25 mouse cellular contexts compared by ENCODE assay signal in the genomic region with DNA sequence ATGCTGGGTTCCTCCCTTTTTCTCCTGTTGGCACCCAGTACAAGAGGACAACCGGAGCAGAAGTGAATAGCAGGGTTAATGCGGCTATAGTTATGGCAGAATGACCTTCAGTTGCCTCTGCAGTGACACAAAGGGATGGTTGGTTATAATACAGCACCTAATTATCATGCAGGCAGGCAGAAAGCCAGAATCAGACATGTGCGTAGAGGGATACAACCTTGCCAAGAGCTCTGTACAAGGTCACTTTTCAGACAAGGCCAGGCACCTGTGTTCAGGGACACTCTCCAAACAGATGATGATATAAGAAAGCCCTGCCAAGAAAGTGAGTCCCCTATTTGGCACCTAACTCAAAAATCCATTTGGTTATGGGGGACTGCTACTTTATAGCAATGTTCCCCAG.
DNase-seq lines count a peak whose midpoint lies in the region; ATAC-seq and TF ChIP-seq lines count a peak whose summit lies in the region.
"Had no signal": no experiment of that assay in that cellular context is flagged by ENCODE, and none has a peak within 500 bp of the region (broad histone marks: within the 10 kb centered on the region; RNA-seq: fewer than 3 reads in every experiment).

No protein-coding gene starts in this region.

- no peak overlapping the region for H3K27ac ChIP-seq in midbrain, postnatal 0 days (ENCODE audit: low read depth, low read length)
- H3K27ac ChIP-seq in midbrain, embryonic 14.5 days (replicated peaks; ENCODE audit: low read depth, low read length), result no peak overlapping the region
- H3K27ac ChIP-seq: forebrain, embryonic 13.5 days; gastrocnemius, adult 2 months; heart, embryonic 10.5 days; hindbrain, embryonic 14.5 days; layer of hippocampus, adult 2 months; limb, embryonic 15.5 days; liver, embryonic 15.5 days; lung, embryonic 15.5 days had no signal

- no peaks in the 10 kb centered on the region for H3K36me3 ChIP-seq in midbrain, postnatal 0 days (ENCODE audit: insufficient read depth, low read length)
- no peaks in the 10 kb centered on the region for H3K36me3 ChIP-seq in midbrain, embryonic 14.5 days (ENCODE audit: control insufficient read depth, insufficient read depth, low read length)
- H3K36me3 ChIP-seq: heart, embryonic 10.5 days; limb, embryonic 15.5 days; liver, embryonic 15.5 days; lung, embryonic 15.5 days had no signal

- H3K27me3 ChIP-seq in midbrain, postnatal 0 days (ENCODE audit: insufficient read depth, low read length), result no peaks in the 10 kb centered on the region
- no peaks in the 10 kb centered on the region for H3K27me3 ChIP-seq in midbrain, embryonic 14.5 days (ENCODE audit: control insufficient read depth, insufficient read depth, low read length)
- H3K27me3 ChIP-seq: forebrain, embryonic 13.5 days; limb, embryonic 15.5 days; liver, embryonic 15.5 days; lung, embryonic 15.5 days; megakaryocyte, embryonic 14.5 days had no signal

- H3K9ac ChIP-seq in midbrain, postnatal 0 days (replicated peaks; ENCODE audit: low read length, poor library complexity, severe bottlenecking), result no peak overlapping the region
- no peak overlapping the region for H3K9ac ChIP-seq in midbrain, embryonic 14.5 days (replicated peaks; ENCODE audit: low read length)
- H3K9ac ChIP-seq: forebrain, embryonic 13.5 days; hindbrain, embryonic 14.5 days; limb, embryonic 15.5 days; liver, embryonic 15.5 days; lung, embryonic 15.5 days had no signal

- no peaks in the 10 kb centered on the region for H3K9me3 ChIP-seq in midbrain, postnatal 0 days (ENCODE audit: low read length)
- no peaks in the 10 kb centered on the region for H3K9me3 ChIP-seq in midbrain, embryonic 14.5 days (ENCODE audit: control insufficient read depth, low read length)
- H3K9me3 ChIP-seq: forebrain, embryonic 13.5 days; heart, embryonic 10.5 days; limb, embryonic 15.5 days; liver, embryonic 15.5 days; lung, embryonic 15.5 days; megakaryocyte, embryonic 14.5 days had no signal

- peak; percentile 36 to 77 for DNase-seq in adrenal gland, adult (ENCODE audit: inconsistent age in 2 of 2, low spot score in 1 of 2)
- DNase-seq in adrenal gland, adult 18-20 months (ENCODE audit: low spot score in 2 of 2), result no peak
- DNase-seq in heart, adult 8-10 months (ENCODE audit: low spot score), result peak; percentile 1
- no peak for DNase-seq in heart, postnatal 36 days
- DNase-seq in midbrain, postnatal 0 days (ENCODE audit: low spot score), result peak; percentile 40
- no peak for DNase-seq in midbrain, embryonic 14.5 days
- DNase-seq in ovary, postnatal 36 days (ENCODE audit: low spot score), result peak; percentile 13
- DNase-seq in frontal cortex, postnatal 14 days (ENCODE audit: low spot score in 2 of 2), result no peak
- DNase-seq: cerebellum, adult 18-20 months; gastrocnemius, adult 2 months; kidney, adult 9 months; kidney, postnatal 14 days; lung, postnatal 36 days; thymus, adult 18-20 months; thymus, postnatal 36 days had no signal

- no peak for ATAC-seq in midbrain, postnatal 0 days (ENCODE audit: low FRiP score)
- no peak; the same call in 1 of the 2 replicates for ATAC-seq in midbrain, embryonic 14.5 days (ENCODE audit: low FRiP score, low TSS enrichment)
- ATAC-seq: forebrain, embryonic 13.5 days; intestine, embryonic 16.5 days; midbrain, embryonic 16.5 days had no signal

- intact Hi-C loops in heart, postnatal 36 days (cut with DNase I), result no loop called here

- no peak for TF ChIP-seq CTCF in midbrain, postnatal 0 days (IDR thresholded peaks at IDR 0.05)

- no peak overlapping the region for H3K4me3 ChIP-seq in midbrain, postnatal 0 days (ENCODE audit: low read depth, low read length)
- no peak overlapping the region for H3K4me3 ChIP-seq in midbrain, embryonic 14.5 days (replicated peaks; ENCODE audit: low read depth, low read length)
- H3K4me3 ChIP-seq: forebrain, embryonic 13.5 days; gastrocnemius, adult 2 months; heart, embryonic 10.5 days; layer of hippocampus, adult 2 months; limb, embryonic 15.5 days; liver, embryonic 15.5 days; lung, embryonic 15.5 days; megakaryocyte, embryonic 14.5 days had no signal

- 75% methylated on average over 3 of the region's 3 CpGs for WGBS in midbrain, postnatal 0 days
- WGBS in midbrain, embryonic 14.5 days, result 88% methylated on average over 3 of the region's 3 CpGs

- H3K4me2 ChIP-seq in midbrain, postnatal 0 days (ENCODE audit: low read depth, low read length, poor library complexity, severe bottlenecking), result no peak overlapping the region
- no peak overlapping the region for H3K4me2 ChIP-seq in midbrain, embryonic 14.5 days (ENCODE audit: low read length)
- H3K4me2 ChIP-seq: forebrain, embryonic 13.5 days; hindbrain, embryonic 14.5 days; limb, embryonic 15.5 days; liver, embryonic 15.5 days; lung, embryonic 15.5 days had no signal

- H3K4me1 ChIP-seq in midbrain, postnatal 0 days (ENCODE audit: insufficient read depth, low read length), result no peaks in the 10 kb centered on the region
- H3K4me1 ChIP-seq in midbrain, embryonic 14.5 days (ENCODE audit: control insufficient read depth, insufficient read depth, low read length), result no peaks in the 10 kb centered on the region
- H3K4me1 ChIP-seq: forebrain, embryonic 13.5 days; heart, embryonic 10.5 days; limb, embryonic 15.5 days; liver, embryonic 15.5 days; lung, embryonic 15.5 days; megakaryocyte, embryonic 14.5 days had no signal

Comparison
In these comparisons a context has a peak if more than half of its experiments do, and no peak if none do; other contexts are left out.
1. DNase-seq: peak in adrenal gland, adult (2 of 2), heart, adult 8-10 months (single experiment), midbrain, postnatal 0 days (single experiment) and ovary, postnatal 36 days (single experiment); none in adrenal gland, adult 18-20 months (0 of 2), heart, postnatal 36 days (0 of 2), midbrain, embryonic 14.5 days (single experiment) and frontal cortex, postnatal 14 days (0 of 2).